Mouse (Mus musculus): ENCODE data around the gene Susd3. TPM values are rescaled to one million over a fixed set of nuclear protein-coding genes. Genes with fewer than 3 reads are reported as not detected.
A peak's percentile ranks its signal among the peaks of the same experiment; 100 is the strongest.

Susd3 gene
- polyA plus RNA-seq, 1 experiment from 2014 or later = 1.6 TPM

DNA sequence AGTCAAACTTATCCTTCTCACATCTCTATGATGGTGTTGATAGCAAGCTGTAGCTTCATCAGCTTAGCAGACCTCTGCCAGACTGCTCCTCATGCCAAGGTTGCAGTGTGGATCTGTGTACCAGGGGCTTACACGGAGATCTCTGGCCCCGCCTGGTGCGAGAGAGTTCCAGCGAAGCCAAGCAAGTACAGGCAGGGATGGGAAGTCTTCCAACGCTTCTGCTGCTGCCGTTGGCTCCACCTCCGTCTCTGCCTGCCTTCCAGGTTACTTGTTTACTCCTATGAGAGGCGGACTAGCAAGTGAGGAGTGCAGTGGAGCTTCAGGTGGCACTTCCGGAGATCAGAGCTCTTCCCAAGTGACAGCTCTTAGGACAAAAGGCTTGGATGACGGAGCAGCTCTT is 24.2 kb downstream of the Susd3 start:
- WGBS (ENCODE audit: insufficient replicate concordance) = 36% methylated on average over 10 of the region's 10 CpGs
- no peak overlapping the region for H3K4me3 ChIP-seq (replicated peaks)
- H3K9ac ChIP-seq = no peak overlapping the region
- H3K4me2 ChIP-seq = no peak overlapping the region
- no peaks in the 10 kb centered on the region for H3K36me3 ChIP-seq (replicated peaks)
- no peak for ATAC-seq (ENCODE audit: insufficient read depth)
- peaks cover 11% of the 10 kb centered on the region; the same call in 1 of the 2 replicates for H3K27me3 ChIP-seq
- H3K27ac ChIP-seq (replicated peaks) = no peak overlapping the region
- no peaks in the 10 kb centered on the region for H3K9me3 ChIP-seq (replicated peaks)
- no peaks in the 10 kb centered on the region for H3K4me1 ChIP-seq (replicated peaks)

DNA sequence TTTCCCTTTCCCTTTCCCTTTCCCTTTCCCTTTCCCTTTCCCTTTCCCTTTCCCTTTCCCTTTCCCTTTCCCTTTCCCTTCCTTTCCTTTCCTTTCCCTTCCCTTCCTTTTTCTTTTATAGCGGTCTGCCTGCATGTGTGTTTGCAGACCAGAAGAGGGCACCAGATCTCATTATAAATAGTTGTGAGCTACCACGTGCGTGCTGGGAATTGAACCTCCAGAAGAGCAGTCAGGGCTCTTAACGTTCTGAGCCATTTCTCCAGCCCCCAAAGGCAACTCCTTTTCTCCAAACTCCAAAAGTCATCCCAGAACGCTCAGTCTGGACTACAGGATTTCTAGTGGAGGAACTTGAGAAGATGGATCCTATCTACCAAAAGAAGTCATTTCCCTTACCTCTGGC is 27.6 kb downstream of the Susd3 start:
- Histone ChIP-seq H3K9ac (no peak overlapping the region), H3K9me3 (replicated peaks) (no peaks in the 10 kb centered on the region), H3K27ac (replicated peaks) (no peak overlapping the region), H3K36me3 (replicated peaks) (no peaks in the 10 kb centered on the region), H3K4me3 (replicated peaks) (no peak overlapping the region), H3K27me3 (peaks cover 16% of the 10 kb centered on the region; the same call in 1 of the 2 replicates), H3K4me2 (no peak overlapping the region), H3K4me1 (replicated peaks) (peaks cover 11% of the 10 kb centered on the region)
- ATAC-seq (ENCODE audit: insufficient read depth) = no peak
- 32% methylated on average over 5 of the region's 5 CpGs for WGBS (ENCODE audit: insufficient replicate concordance)

DNA sequence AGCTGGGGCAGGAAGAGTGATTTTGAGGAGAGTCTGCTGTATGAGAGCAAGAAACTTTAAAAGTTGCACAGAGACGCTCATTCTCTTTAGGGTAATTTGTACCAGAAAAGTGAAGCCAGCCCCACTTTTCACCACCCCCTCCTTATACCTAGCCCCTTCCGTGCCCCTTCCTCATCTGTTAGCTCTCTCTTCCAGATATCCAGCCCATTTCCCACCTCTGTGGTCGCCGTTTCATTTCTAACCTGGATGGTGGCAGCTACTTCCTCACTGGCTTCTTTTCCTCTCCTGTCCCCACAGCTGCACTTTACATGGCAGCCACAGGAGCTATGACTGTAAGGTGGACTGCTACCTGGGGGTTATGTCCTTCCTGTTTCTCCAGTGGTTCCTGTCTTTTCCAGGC is 29.1 kb downstream of the Susd3 start:
- Histone ChIP-seq H3K36me3 (replicated peaks) (no peaks in the 10 kb centered on the region), H3K27me3 (peaks cover 25% of the 10 kb centered on the region; the same call in 1 of the 2 replicates), H3K4me1 (replicated peaks) (peaks cover 22% of the 10 kb centered on the region), H3K9me3 (replicated peaks) (no peaks in the 10 kb centered on the region), H3K4me2 (no peak overlapping the region), H3K9ac (no peak overlapping the region), H3K27ac (replicated peaks) (no peak overlapping the region), H3K4me3 (replicated peaks) (no peak overlapping the region)
- 53% methylated on average over 4 of the region's 4 CpGs for WGBS (ENCODE audit: insufficient replicate concordance)
- no peak for ATAC-seq (ENCODE audit: insufficient read depth)

DNA sequence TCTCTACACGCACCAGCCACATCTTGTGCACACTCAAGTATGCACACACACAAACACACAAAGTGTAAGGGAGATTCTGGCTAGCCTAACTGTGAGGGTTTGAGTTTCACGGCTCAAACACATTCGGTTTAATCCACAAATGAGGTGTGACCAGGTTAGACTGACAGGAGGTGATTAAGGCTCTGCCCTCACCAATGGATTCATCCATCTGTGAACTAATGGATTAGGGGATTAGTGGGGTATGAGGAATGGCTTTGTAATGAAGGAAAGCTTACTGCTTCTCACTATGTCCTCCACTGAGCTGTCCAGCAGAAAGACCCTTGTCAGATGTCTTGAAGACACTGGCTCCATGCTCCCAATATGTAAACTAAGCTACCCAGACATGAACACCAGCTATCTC is 29.9 kb downstream of the Susd3 start:
- Histone ChIP-seq H3K27me3 (peaks cover 19% of the 10 kb centered on the region; the same call in 1 of the 2 replicates), H3K4me2 (no peak overlapping the region), H3K4me3 (replicated peaks) (no peak overlapping the region), H3K36me3 (replicated peaks) (no peaks in the 10 kb centered on the region), H3K27ac (replicated peaks) (no peak overlapping the region), H3K4me1 (replicated peaks) (peaks cover 27% of the 10 kb centered on the region), H3K9ac (no peak overlapping the region), H3K9me3 (replicated peaks) (no peaks in the 10 kb centered on the region)
- ATAC-seq (ENCODE audit: insufficient read depth) = no peak
- WGBS (ENCODE audit: insufficient replicate concordance) = 63% methylated on average over 3 of the region's 3 CpGs

DNA sequence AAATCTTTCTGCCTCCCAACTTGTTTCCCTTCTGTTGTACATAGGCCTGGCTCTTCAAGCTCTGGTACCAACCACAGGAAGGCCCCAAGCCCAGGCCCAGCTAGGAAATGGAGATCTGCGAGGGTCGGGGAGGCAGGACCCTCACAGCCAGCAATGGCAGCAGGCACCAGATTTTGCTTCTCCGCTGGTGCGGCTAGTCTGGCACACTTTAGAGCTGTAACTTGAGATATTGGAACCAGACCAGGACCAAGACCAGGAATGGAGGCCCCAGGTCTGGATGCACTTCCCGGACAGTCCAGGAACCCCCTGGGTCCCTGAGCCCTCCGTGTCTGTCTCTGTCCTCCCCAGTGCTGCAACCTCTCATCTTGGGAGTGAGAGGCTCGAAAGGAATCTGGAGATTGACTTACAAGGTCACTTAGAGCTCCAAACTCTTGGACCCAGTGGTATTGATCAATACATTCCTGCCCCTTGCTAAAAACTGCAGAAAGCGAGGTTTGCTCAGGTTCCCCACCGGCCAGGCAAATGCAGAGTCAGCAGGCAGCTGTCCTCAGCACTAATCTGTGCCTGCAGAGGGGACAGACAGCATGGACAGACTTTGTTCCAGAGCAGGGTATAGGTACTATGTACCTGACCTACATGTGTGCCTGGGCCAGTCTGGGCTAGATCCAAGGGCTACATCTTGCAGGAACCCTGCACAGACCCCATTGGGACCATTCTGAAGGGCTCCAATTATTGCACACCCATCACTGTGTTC is 31.5 kb downstream of the Susd3 start:
- Histone ChIP-seq H3K9me3 (replicated peaks) (no peaks in the 10 kb centered on the region), H3K36me3 (replicated peaks) (no peaks in the 10 kb centered on the region), H3K9ac (no peak overlapping the region), H3K27ac (replicated peaks) (no peak overlapping the region), H3K4me1 (replicated peaks) (peaks cover 31% of the 10 kb centered on the region), H3K27me3 (peaks cover 17% of the 10 kb centered on the region; the same call in 1 of the 2 replicates), H3K4me2 (peak overlapping the region; percentile 89), H3K4me3 (replicated peaks) (no peak overlapping the region)
- 61% methylated on average over 9 of the region's 9 CpGs for WGBS (ENCODE audit: insufficient replicate concordance)
- no peak for ATAC-seq (ENCODE audit: insufficient read depth)

DNA sequence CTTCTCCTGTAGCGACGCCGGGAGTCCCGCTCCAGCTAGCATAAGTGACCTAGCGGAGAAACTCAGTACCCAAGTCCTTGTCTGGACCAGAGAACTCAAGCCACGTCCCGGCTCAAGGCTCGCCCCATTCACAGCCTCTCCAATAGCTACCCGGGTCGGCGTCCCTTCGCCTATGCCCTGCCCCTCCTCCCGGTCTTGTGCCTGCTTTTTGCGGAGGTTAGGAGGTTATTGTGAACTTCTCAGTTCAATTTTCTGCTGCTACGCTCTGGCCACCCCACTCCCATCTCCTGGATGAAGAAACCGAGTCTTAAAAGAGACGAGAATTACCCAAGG is 32.3 kb downstream of the Susd3 start:
- ATAC-seq (ENCODE audit: insufficient read depth) = peak; percentile 61
- H3K27ac ChIP-seq (replicated peaks) = peak overlapping the region; percentile 77

DNA sequence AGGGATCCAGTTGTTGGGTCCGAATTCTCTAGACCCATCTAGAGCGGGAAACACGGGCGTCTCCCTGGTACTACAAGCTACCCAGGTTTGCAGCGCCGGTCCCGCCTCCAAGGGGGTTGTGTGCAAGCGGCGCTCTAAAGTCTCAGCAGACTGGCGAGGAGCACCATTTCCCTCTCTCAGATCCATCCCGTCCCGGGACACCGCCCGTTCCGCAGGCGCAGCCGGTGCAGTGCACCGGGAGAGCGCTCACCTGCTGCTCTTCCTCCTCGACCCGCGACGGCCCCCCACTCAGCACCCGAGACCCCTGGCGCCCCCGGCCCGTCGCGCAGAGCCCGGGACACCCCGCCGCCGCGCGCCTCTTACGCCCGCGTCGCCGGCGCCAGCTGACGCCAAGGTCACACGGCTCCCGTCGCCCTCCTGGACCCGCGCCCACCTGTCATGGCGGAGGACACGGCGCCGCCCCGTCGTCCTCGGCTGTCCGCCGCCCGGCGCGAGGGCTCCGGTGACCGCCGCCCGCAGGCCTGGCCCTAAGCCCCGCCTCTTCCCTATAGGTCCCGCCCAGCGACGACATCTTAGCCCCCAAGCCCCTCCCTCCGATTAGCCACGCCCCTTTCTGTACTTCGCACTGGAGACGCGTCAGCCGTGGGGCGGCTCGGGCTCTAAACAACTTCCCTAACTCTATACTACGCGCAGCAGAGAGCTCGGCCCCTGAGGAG is 32.8 kb downstream of the Susd3 start, which contains the start of gene Card19:
Card19 (minus strand) TSS at position 534 of the 716 bp plus-strand sequence.
- under 1% methylated on average over 78 of the region's 78 CpGs for WGBS (ENCODE audit: insufficient replicate concordance)
- Histone ChIP-seq H3K4me3 (replicated peaks) (peak within 1 kb of the TSS; percentile 65), H3K9me3 (replicated peaks) (no peaks in the 10 kb centered on the region), H3K4me1 (replicated peaks) (peaks cover 31% of the 10 kb centered on the region), H3K9ac (peak within 1 kb of the TSS; percentile 65), H3K36me3 (replicated peaks) (no peaks in the 10 kb centered on the region), H3K27me3 (peaks cover 17% of the 10 kb centered on the region; the same call in 1 of the 2 replicates), H3K27ac (replicated peaks) (peak within 1 kb of the TSS; percentile 77), H3K4me2 (peak within 1 kb of the TSS; percentile 89)
- ATAC-seq (ENCODE audit: insufficient read depth) = peak; percentile 85

More for the DNA sequence above, 32.3 kb downstream of the Susd3 start:
- WGBS (ENCODE audit: insufficient replicate concordance) = 3% methylated on average over 17 of the region's 17 CpGs
- peak overlapping the region; percentile 65 for H3K4me3 ChIP-seq (replicated peaks)
- peaks cover 17% of the 10 kb centered on the region; the same call in 1 of the 2 replicates for H3K27me3 ChIP-seq
- peak overlapping the region; percentile 89 for H3K4me2 ChIP-seq
- H3K9me3 ChIP-seq (replicated peaks) = no peaks in the 10 kb centered on the region
- H3K4me1 ChIP-seq (replicated peaks) = peaks cover 31% of the 10 kb centered on the region
- H3K36me3 ChIP-seq (replicated peaks) = no peaks in the 10 kb centered on the region
- H3K9ac ChIP-seq = peak overlapping the region; percentile 63

DNA sequence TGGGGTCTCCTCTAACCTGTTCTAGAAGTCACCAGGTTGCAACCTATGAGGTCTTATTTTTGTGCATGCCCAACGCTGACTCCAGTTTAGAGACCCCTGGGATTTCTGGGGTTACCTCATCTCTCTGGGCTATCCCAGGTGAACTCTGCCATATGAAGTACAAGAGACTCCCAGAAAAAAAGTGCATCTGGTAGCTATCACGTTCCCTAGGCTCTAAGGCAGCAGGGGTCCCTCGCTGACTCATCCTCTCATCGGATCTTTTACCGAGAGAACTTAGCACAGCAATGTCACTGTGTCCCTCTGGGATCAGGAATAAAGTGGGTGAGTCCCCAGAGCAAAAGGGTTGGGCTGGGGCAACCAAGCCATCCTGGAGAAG is 33.4 kb downstream of the Susd3 start:
- no peak for ATAC-seq (ENCODE audit: insufficient read depth)
- WGBS (ENCODE audit: insufficient replicate concordance) = 11% methylated on average over 5 of the region's 5 CpGs
- H3K4me1 ChIP-seq (replicated peaks) = peaks cover 31% of the 10 kb centered on the region
- no peaks in the 10 kb centered on the region for H3K36me3 ChIP-seq (replicated peaks)
- H3K27ac ChIP-seq (replicated peaks) = no peak overlapping the region
- H3K9me3 ChIP-seq (replicated peaks) = no peaks in the 10 kb centered on the region
- H3K4me2 ChIP-seq = peak overlapping the region; percentile 89
- peak overlapping the region; percentile 65 for H3K4me3 ChIP-seq (replicated peaks)
- peaks cover 17% of the 10 kb centered on the region; the same call in 1 of the 2 replicates for H3K27me3 ChIP-seq
- H3K9ac ChIP-seq = no peak overlapping the region

DNA sequence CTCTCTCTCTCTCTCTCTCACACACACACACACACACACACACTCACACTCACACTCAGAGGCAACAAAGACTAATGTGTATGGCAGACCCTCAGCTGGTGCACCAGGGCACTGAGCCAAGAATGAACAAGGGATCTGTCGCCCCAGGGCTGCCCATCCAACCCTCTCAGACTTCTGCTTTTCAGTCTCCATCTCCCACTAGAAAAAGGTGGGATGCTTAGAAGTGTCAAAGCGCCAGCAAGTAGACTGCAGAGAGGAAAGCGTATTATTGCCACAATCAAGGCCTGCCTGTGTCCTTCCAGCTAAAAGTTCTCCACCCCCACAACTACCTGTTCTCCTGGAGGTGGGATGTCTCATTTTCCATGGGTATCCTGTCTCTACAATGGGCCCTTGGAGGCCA is 34.1 kb downstream of the Susd3 start:
- 58% methylated on average over 3 of the region's 3 CpGs for WGBS (ENCODE audit: insufficient replicate concordance)
- H3K27ac ChIP-seq (replicated peaks) = no peak overlapping the region
- no peak overlapping the region for H3K4me3 ChIP-seq (replicated peaks)

DNA sequence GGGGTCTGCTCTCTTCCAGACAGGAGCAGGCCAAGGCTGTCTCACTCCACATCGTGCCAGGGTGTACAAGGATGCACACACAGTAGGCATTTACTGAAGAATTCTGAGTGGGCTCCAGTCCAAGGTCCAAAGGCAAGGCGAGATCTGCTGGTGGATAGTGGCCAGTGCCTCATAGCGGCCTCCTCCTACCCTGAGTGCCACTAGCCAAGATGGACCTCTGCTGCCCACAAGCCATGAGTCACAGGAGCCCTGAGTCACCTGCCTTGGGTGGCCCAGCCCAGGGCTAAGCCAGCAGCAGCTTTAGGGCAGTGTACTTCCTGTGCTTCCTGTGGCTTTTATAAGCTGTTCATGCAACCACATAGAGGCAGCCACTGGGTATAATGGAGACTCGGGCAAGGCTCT is 35.0 kb downstream of the Susd3 start:
- no peak overlapping the region for H3K27ac ChIP-seq (replicated peaks)
- H3K27me3 ChIP-seq = peaks cover 17% of the 10 kb centered on the region; the same call in 1 of the 2 replicates
- H3K4me2 ChIP-seq = no peak overlapping the region
- H3K9me3 ChIP-seq (replicated peaks) = no peaks in the 10 kb centered on the region
- no peaks in the 10 kb centered on the region for H3K36me3 ChIP-seq (replicated peaks)
- no peak overlapping the region for H3K4me3 ChIP-seq (replicated peaks)
- H3K9ac ChIP-seq = no peak overlapping the region
- peaks cover 31% of the 10 kb centered on the region for H3K4me1 ChIP-seq (replicated peaks)
- ATAC-seq (ENCODE audit: insufficient read depth) = no peak
- 27% methylated on average over 4 of the region's 4 CpGs for WGBS (ENCODE audit: insufficient replicate concordance)

More for the DNA sequence above, 34.1 kb downstream of the Susd3 start:
- Histone ChIP-seq H3K27me3 (peaks cover 17% of the 10 kb centered on the region; the same call in 1 of the 2 replicates), H3K36me3 (replicated peaks) (no peaks in the 10 kb centered on the region), H3K9me3 (replicated peaks) (no peaks in the 10 kb centered on the region), H3K4me2 (peak overlapping the region; percentile 89; the same call in 1 of the 2 replicates), H3K9ac (no peak overlapping the region), H3K4me1 (replicated peaks) (peaks cover 31% of the 10 kb centered on the region)
- ATAC-seq (ENCODE audit: insufficient read depth) = no peak

All from liver, embryonic 15.5 days (tissue).